Mouse (Mus musculus) heart, postnatal 0 days (tissue): ENCODE data around the gene Plaur. TPM values are rescaled to one million over a fixed set of nuclear protein-coding genes. Genes with fewer than 3 reads are reported as not detected.
"Not testable (repeated sequence)": the region's sequence is repeated elsewhere in the genome, so short reads cannot be mapped to it uniquely, and the experiment has no call there.

Experiments used
- ATAC-seq: fragments of 200-750 bp; cut with Nextera tagmentation; 2 replicates; pipeline ENCODE4 v1.8.0; 2017; ENCODE audit warnings: low read depth, moderate number of reproducible peaks, moderate library complexity; ENCODE audit not compliant: insufficient read depth
- DNase-seq: peaks from one replicate; pipeline ENCODE4 v3.0.0-alpha.2; 2016; ENCODE audit warnings: low spot score
- H3K27ac ChIP-seq: fragments of 300-500 bp; sonication (generic); 2 replicates; pipeline ENCODE4 v1.5.1; 2014; ENCODE audit warnings: low read depth, mild to moderate bottlenecking
- H3K27me3 ChIP-seq: fragments of 300-500 bp; sonication (generic); 2 replicates; pipeline ENCODE4 v1.6.1; 2014; ENCODE audit warnings: low read length, mixed read lengths; ENCODE audit not compliant: control insufficient read depth, insufficient read depth
- H3K36me3 ChIP-seq: fragments of 300-500 bp; sonication (generic); replicated peaks from 2 replicates; pipeline ENCODE4 v1.6.1; 2014; ENCODE audit warnings: low read length, mixed read lengths; ENCODE audit not compliant: control insufficient read depth, insufficient read depth
- H3K4me1 ChIP-seq: fragments of 300-500 bp; sonication (generic); 2 replicates; pipeline ENCODE4 v1.6.1; 2014; ENCODE audit warnings: antibody characterized with exemption; ENCODE audit not compliant: control insufficient read depth, insufficient read depth
- H3K4me2 ChIP-seq: fragments of 300-500 bp; sonication (generic); 2 replicates; pipeline ENCODE4 v1.6.1; 2014; ENCODE audit warnings: low read depth, mild to moderate bottlenecking, low read length, moderate library complexity
- H3K4me3 ChIP-seq: fragments of 300-500 bp; sonication (generic); 2 replicates; pipeline ENCODE4 v1.5.1; 2014; ENCODE audit warnings: low read depth, low read length
- H3K9ac ChIP-seq: fragments of 300-500 bp; sonication (generic); replicated peaks from 2 replicates; pipeline ENCODE4 v1.6.1; 2014; ENCODE audit warnings: low read depth, low read length, mixed read lengths
- H3K9me3 ChIP-seq: fragments of 300-500 bp; sonication (generic); replicated peaks from 2 replicates; pipeline ENCODE4 v1.6.1; 2016; ENCODE audit warnings: low read length; ENCODE audit not compliant: control insufficient read depth
- CTCF ChIP-seq: IDR thresholded peaks from 2 replicates; pipeline ENCODE4 v1.5.1; 2016; ENCODE audit warnings: antibody characterized with exemption, control low read depth, low read depth
- EP300 ChIP-seq: IDR thresholded peaks from 2 replicates; pipeline ENCODE4 v1.6.1; 2016; ENCODE audit warnings: antibody characterized with exemption, low read depth
- WGBS: fragments of 180-500 bp; shearing (Covaris S2); extraction: QIAGEN DNeasy Blood & Tissue Kit; methylation state at CpG from one replicate; pipeline ENCODE4 v1.1.7; 2014; 5-methylcytosine and 5-hydroxymethylcytosine counted together
- polyA plus RNA-seq: library from polyadenylated mRNA; unstranded; fragments of >200 nt; fragmentation: Nextera tagmentation; extraction: Ambion mirVana; gene quantifications from 2 replicates; pipeline ENCODE4 v1.2.1, GENCODE M21; 2015
- total RNA-seq: library from RNA; depleted of rRNA; stranded (reverse); fragments of >200 nt; gene quantifications from 2 replicates; pipeline ENCODE4 v1.2.3, GENCODE M21; 2014; ENCODE audit warnings: low replicate concordance

Gene Plaur
- total and polyA plus RNA-seq, 2 experiments from 2014 or later: 6.5 to 13.1 TPM

DNA sequence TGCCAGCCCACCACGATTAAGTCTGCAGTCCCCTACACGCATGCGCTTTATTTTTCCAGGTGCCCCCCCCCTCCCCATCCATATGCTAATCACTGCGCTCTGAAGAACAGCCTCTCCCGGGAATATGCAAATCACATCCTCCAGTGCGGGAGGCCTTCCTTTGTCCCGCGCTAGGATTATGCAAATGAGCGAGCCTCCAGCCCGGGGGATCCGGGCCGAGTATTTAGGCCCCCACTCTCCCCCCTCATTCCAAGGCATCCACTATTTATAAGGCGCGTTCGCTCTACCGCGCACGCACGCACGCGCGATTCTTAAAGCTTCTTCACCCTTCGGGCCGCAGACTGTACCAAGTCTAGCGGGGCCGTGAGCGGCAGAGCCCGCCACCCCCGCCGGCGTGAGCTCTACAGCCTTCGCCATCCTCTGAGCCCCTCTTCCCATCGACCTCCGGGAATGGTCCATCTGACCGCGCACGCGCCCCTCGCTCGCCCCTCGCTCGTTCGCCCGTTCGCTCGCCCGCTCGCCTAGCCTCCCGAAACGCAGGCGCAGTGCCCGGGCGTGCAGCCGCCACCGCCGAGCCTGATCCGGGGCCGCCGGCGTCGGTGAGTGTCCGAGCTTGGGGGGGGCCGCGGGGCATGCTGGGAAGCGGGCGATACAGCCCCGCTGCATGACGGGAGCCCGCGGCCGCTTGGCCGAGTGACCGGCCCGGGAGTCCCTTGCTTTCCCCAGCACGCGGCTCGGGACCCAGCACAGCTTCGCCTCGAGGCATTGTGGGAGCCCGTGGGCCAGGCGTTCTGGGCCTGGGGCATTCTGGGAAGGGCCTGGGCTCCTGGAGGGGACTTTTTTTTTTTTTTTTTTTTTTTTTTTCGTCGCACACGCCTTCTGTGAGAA is 44.8 kb downstream of the Plaur start, which contains the start of gene Zfp428:
Gene Zfp428, plus strand, starts transcription at position 169 of the 888 bp plus-strand sequence.
- under 1% methylated on average over 83 of the region's 84 CpGs for WGBS
- H3K4me3 ChIP-seq: peak within 1 kb of the TSS; percentile 64
- ATAC-seq: peak; percentile 88
- H3K9me3 ChIP-seq: no peaks in the 10 kb centered on the region
- H3K27me3 ChIP-seq: 0 out of 2 replicates have a peak, but pooled peaks cover 9% of the 10 kb centered on the region
- peak within 1 kb of the TSS; percentile 90 for H3K9ac ChIP-seq
- H3K27ac ChIP-seq: peak within 1 kb of the TSS; percentile 98
- H3K4me2 ChIP-seq: peak within 1 kb of the TSS; percentile 97
- peak; percentile 65; the same call in 1 of the 2 replicates for TF ChIP-seq EP300
- no peak for TF ChIP-seq CTCF
- peak; percentile 79 for DNase-seq
- H3K4me1 ChIP-seq: peaks cover 31% of the 10 kb centered on the region
- no peaks in the 10 kb centered on the region for H3K36me3 ChIP-seq

DNA sequence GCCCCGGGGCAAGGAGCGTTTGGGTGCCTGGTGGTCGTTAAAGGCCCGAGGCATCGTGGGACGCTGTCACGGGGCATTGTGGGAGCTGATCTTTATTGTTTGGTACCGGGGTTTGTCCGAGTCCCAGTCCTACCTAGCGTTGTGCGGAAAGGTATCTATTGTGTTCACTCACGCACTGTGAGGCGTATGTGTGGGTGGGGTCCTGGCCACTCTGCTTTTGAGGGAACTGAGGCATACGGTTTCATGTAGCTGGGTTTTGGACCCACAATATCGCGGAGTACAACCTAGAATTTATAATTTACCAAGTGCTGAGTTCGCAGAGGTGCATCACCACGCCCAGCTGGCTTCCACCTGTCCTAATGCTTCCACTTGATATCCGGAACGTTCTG is 45.4 kb downstream of the Plaur start:
- Histone ChIP-seq H3K4me1 (peaks cover 31% of the 10 kb centered on the region), H3K9ac (peak overlapping the region; percentile 90), H3K9me3 (no peaks in the 10 kb centered on the region), H3K27ac (peak overlapping the region; percentile 98), H3K4me2 (peak overlapping the region; percentile 97), H3K4me3 (peak overlapping the region; percentile 64), H3K27me3 (0 out of 2 replicates have a peak, but pooled peaks cover 5% of the 10 kb centered on the region), H3K36me3 (no peaks in the 10 kb centered on the region)
- no peak for ATAC-seq
- WGBS: under 1% methylated on average over 20 of the region's 20 CpGs
- no peak for DNase-seq
- no peak for TF ChIP-seq CTCF
- TF ChIP-seq EP300: 0 out of 2 replicates have a peak, but pooled peaks have one; percentile 7

- H3K9me3 ChIP-seq: no peaks in the 10 kb centered on the region
Measured at GRCm38 (mm10) chr7:24512355-24512754, 50.1 kb downstream of the Plaur start, which contains the start of gene AC161166.1. Gene AC161166.1 (minus strand): TSS chr7:24512455.

DNA sequence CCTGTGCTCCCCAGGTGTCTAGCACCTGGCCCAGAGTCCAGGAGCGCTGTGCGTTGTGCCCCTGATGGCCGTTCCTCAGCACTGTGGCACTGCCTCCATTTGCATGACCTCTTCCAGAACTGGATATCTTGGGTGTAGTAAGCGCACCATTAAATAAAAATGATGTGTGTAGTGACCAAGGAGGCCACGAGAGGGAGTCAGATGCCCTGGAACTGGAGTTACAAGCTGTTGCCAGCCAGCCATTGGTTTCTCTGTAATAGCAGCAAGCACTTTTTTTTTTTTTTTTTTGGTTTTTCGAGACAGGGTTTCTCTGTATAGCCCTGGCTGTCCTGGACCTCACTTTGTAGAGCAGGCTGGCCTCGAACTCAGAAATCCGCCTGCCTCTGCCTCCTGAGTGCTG is 54.0 kb downstream of the Plaur start:
- not testable (repeated sequence) for H3K9me3 ChIP-seq, H3K36me3 ChIP-seq, ATAC-seq, H3K4me1 ChIP-seq, H3K9ac ChIP-seq, DNase-seq, H3K27me3 ChIP-seq, H3K4me2 ChIP-seq, H3K4me3 ChIP-seq, H3K27ac ChIP-seq
- TF ChIP-seq CTCF: peak; percentile 11; the same call in 1 of the 2 replicates
- WGBS: 73% methylated on average over 8 of the region's 8 CpGs

More at GRCm38 (mm10) chr7:24512355-24512754, 50.1 kb downstream of the Plaur start, which contains the start of gene AC161166.1:
- Histone ChIP-seq H3K36me3 (no peaks in the 10 kb centered on the region), H3K4me1 (peaks cover 8% of the 10 kb centered on the region), H3K9ac (no peak within 1 kb of the TSS), H3K27ac (no peak within 1 kb of the TSS), H3K4me3 (no peak within 1 kb of the TSS), H3K4me2 (no peak within 1 kb of the TSS), H3K27me3 (no peaks in the 10 kb centered on the region)
- WGBS: 86% methylated on average over 7 of the region's 7 CpGs
- DNase-seq: no peak
- TF ChIP-seq CTCF: no peak
- TF ChIP-seq EP300: no peak
- no peak for ATAC-seq

DNA sequence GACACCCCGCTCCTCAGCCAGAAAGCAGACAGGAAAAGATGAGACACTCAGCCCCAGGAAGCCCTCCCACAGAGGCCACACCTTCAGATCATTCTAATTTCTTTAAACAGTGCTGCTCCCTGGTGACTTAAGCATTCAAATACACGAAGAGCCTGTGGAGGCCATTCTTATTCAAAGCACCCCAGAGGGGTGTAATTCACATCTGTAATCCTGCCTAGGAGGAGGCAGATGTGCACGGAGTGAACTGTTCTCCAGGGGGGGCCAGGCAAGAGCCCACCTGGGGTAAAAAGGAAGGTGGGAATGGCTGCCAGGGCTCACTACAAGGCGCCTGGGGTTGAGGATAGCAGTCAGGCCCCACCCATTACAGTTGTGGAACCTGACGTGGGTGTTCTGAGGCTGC is 54.8 kb downstream of the Plaur start:
- Histone ChIP-seq H3K27ac (no peak overlapping the region), H3K9me3 (no peaks in the 10 kb centered on the region), H3K4me1 (no peaks in the 10 kb centered on the region), H3K27me3 (no peaks in the 10 kb centered on the region), H3K9ac (no peak overlapping the region), H3K4me3 (no peak overlapping the region), H3K36me3 (no peaks in the 10 kb centered on the region), H3K4me2 (no peak overlapping the region)
- no peak for DNase-seq
- 48% methylated on average over 5 of the region's 5 CpGs for WGBS
- ATAC-seq: no peak
- no peak for TF ChIP-seq EP300
- no peak for TF ChIP-seq CTCF
